Mouse (Mus musculus): ENCODE data around the gene Mgmt. TPM values are rescaled to one million over a fixed set of nuclear protein-coding genes. Genes with fewer than 3 reads are reported as not detected.

Gene Mgmt
- polyA plus RNA-seq, 1 experiment from 2014 or later = 1.5 TPM

GRCm38 (mm10) chr7:136924610-136925260, 30.3 kb downstream of the Mgmt start:
- 70% methylated on average over 18 of the region's 18 CpGs for WGBS
- Histone ChIP-seq H3K36me3 (ENCODE audit: control insufficient read depth, insufficient read depth, low read length) (no peaks in the 10 kb centered on the region), H3K27me3 (replicated peaks; ENCODE audit: control insufficient read depth, insufficient read depth, low read length) (no peaks in the 10 kb centered on the region), H3K9me3 (ENCODE audit: control insufficient read depth, low read length) (no peaks in the 10 kb centered on the region), H3K4me1 (ENCODE audit: control insufficient read depth, insufficient read depth, low read depth, low read length) (no peaks in the 10 kb centered on the region; the same call in 1 of the 2 replicates), H3K4me3 (ENCODE audit: low read length) (no peak overlapping the region), H3K27ac (ENCODE audit: low read depth, low read length) (no peak overlapping the region), H3K4me2 (ENCODE audit: low read length) (no peak overlapping the region), H3K9ac (ENCODE audit: low read depth, low read length) (no peak overlapping the region)
- no peak for ATAC-seq

DNA sequence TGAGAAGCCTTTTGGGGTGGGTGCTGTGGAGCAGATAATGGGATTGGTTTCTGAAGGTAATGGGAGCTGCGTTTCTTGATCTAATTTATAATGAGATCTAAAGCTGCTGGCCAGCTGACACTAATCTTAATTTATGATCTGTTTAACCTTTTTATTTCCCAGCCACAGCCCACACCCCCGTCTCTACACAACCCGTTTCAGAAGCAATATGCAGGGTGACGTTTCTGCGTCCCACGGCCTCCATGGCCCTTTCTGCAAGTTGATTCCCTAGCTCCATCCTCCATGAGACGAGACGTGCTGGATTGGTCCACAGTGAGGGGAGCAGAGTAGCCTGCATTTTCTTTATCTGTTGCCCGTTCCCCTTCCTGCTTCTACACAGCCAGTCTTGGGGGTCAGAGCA, 31.8 kb downstream of the Mgmt start:
- ATAC-seq = no peak

GRCm38 (mm10) chr7:136930451-136930850, 36.0 kb downstream of the Mgmt start:
- Histone ChIP-seq H3K9ac (ENCODE audit: low read depth, low read length) (no peak overlapping the region), H3K36me3 (ENCODE audit: control insufficient read depth, insufficient read depth, low read length) (no peaks in the 10 kb centered on the region), H3K4me3 (ENCODE audit: low read length) (no peak overlapping the region), H3K27me3 (replicated peaks; ENCODE audit: control insufficient read depth, insufficient read depth, low read length) (no peaks in the 10 kb centered on the region), H3K27ac (ENCODE audit: low read depth, low read length) (no peak overlapping the region), H3K9me3 (ENCODE audit: control insufficient read depth, low read length) (no peaks in the 10 kb centered on the region), H3K4me2 (ENCODE audit: low read length) (no peak overlapping the region), H3K4me1 (ENCODE audit: control insufficient read depth, insufficient read depth, low read depth, low read length) (no peaks in the 10 kb centered on the region; the same call in 1 of the 2 replicates)
- no peak for ATAC-seq
- 79% methylated on average over 3 of the region's 3 CpGs for WGBS

More for the DNA sequence above, 31.8 kb downstream of the Mgmt start:
- H3K36me3 ChIP-seq (ENCODE audit: control insufficient read depth, insufficient read depth, low read length) = no peaks in the 10 kb centered on the region
- H3K27ac ChIP-seq (ENCODE audit: low read depth, low read length) = no peak overlapping the region
- no peaks in the 10 kb centered on the region for H3K27me3 ChIP-seq (replicated peaks; ENCODE audit: control insufficient read depth, insufficient read depth, low read length)
- no peak overlapping the region for H3K4me2 ChIP-seq (ENCODE audit: low read length)
- H3K9me3 ChIP-seq (ENCODE audit: control insufficient read depth, low read length) = no peaks in the 10 kb centered on the region
- no peaks in the 10 kb centered on the region; the same call in 1 of the 2 replicates for H3K4me1 ChIP-seq (ENCODE audit: control insufficient read depth, insufficient read depth, low read depth, low read length)
- H3K4me3 ChIP-seq (ENCODE audit: low read length) = no peak overlapping the region
- 64% methylated on average over 9 of the region's 9 CpGs for WGBS
- no peak overlapping the region for H3K9ac ChIP-seq (ENCODE audit: low read depth, low read length)

- H3K27ac ChIP-seq (ENCODE audit: low read depth, low read length) = no peak overlapping the region
- no peak for ATAC-seq
- 91% methylated on average over 3 of the region's 3 CpGs for WGBS
Measured at GRCm38 (mm10) chr7:136933367-136933766, 39.0 kb downstream of the Mgmt start.

GRCm38 (mm10) chr7:136934336-136934735, 39.9 kb downstream of the Mgmt start:
- H3K27ac ChIP-seq (ENCODE audit: low read depth, low read length) = no peak overlapping the region

More at GRCm38 (mm10) chr7:136933367-136933766, 39.0 kb downstream of the Mgmt start:
- Histone ChIP-seq H3K9ac (ENCODE audit: low read depth, low read length) (no peak overlapping the region), H3K4me3 (ENCODE audit: low read length) (no peak overlapping the region), H3K4me1 (ENCODE audit: control insufficient read depth, insufficient read depth, low read depth, low read length) (no peaks in the 10 kb centered on the region), H3K9me3 (ENCODE audit: control insufficient read depth, low read length) (no peaks in the 10 kb centered on the region), H3K27me3 (replicated peaks; ENCODE audit: control insufficient read depth, insufficient read depth, low read length) (no peaks in the 10 kb centered on the region), H3K36me3 (ENCODE audit: control insufficient read depth, insufficient read depth, low read length) (no peaks in the 10 kb centered on the region), H3K4me2 (ENCODE audit: low read length) (no peak overlapping the region)

DNA sequence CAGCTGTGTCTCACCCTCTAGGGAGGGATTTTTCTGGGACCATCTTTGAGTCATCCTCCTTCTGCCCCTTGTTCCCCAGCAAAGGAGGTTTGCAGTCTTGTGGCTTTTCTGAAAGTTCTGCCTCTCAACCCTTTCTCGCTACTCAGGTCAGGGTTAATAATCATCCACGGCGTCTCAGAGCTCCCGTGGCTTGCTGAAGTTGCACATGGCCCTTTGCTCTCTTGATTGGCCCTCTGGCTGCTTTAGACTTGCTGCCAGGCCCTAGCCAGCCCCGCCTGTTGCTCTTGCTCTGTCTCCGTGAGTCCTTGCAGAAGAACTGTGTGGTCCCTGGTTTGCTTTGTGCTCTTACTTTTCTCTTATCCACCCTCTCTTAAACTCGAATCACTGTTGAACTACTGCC, 40.4 kb downstream of the Mgmt start:
- WGBS = 82% methylated on average over 7 of the region's 7 CpGs
- H3K4me1 ChIP-seq (ENCODE audit: control insufficient read depth, insufficient read depth, low read depth, low read length) = no peaks in the 10 kb centered on the region
- no peak overlapping the region for H3K4me2 ChIP-seq (ENCODE audit: low read length)
- no peaks in the 10 kb centered on the region for H3K27me3 ChIP-seq (replicated peaks; ENCODE audit: control insufficient read depth, insufficient read depth, low read length)
- no peak overlapping the region for H3K27ac ChIP-seq (ENCODE audit: low read depth, low read length)
- no peak for ATAC-seq
- no peaks in the 10 kb centered on the region for H3K9me3 ChIP-seq (ENCODE audit: control insufficient read depth, low read length)
- H3K9ac ChIP-seq (ENCODE audit: low read depth, low read length) = no peak overlapping the region
- no peak overlapping the region for H3K4me3 ChIP-seq (ENCODE audit: low read length)
- H3K36me3 ChIP-seq (ENCODE audit: control insufficient read depth, insufficient read depth, low read length) = no peaks in the 10 kb centered on the region

More at GRCm38 (mm10) chr7:136934336-136934735, 39.9 kb downstream of the Mgmt start:
- WGBS = 81% methylated on average over 5 of the region's 5 CpGs
- no peaks in the 10 kb centered on the region for H3K4me1 ChIP-seq (ENCODE audit: control insufficient read depth, insufficient read depth, low read depth, low read length)
- H3K4me2 ChIP-seq (ENCODE audit: low read length) = no peak overlapping the region
- ATAC-seq = no peak
- no peaks in the 10 kb centered on the region for H3K9me3 ChIP-seq (ENCODE audit: control insufficient read depth, low read length)
- H3K4me3 ChIP-seq (ENCODE audit: low read length) = no peak overlapping the region
- no peaks in the 10 kb centered on the region for H3K36me3 ChIP-seq (ENCODE audit: control insufficient read depth, insufficient read depth, low read length)
- H3K9ac ChIP-seq (ENCODE audit: low read depth, low read length) = no peak overlapping the region
- no peaks in the 10 kb centered on the region for H3K27me3 ChIP-seq (replicated peaks; ENCODE audit: control insufficient read depth, insufficient read depth, low read length)

DNA sequence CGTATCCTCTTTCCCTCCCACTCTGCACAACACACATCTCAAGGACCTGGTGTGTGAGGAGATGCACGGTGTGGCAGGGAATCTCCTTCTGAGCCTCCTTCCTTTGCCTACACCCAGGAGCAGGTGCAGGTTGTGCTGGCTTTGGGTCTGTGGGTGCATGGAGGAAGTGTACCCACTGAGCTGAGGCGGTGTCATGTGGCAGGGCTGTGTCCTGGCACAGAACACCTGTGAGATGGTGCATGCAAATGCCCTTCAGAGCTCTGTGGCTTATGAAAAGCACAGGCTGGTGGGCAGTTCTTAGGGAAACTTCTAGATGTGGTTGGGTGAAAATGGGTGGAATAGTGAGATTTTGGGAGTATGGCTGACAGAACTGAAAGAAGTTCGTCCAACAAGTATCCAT, 44.0 kb downstream of the Mgmt start:
- no peaks in the 10 kb centered on the region for H3K4me1 ChIP-seq (ENCODE audit: control insufficient read depth, insufficient read depth, low read depth, low read length)
- no peaks in the 10 kb centered on the region for H3K9me3 ChIP-seq (ENCODE audit: control insufficient read depth, low read length)
- H3K4me3 ChIP-seq (ENCODE audit: low read length) = no peak overlapping the region
- ATAC-seq = no peak
- H3K36me3 ChIP-seq (ENCODE audit: control insufficient read depth, insufficient read depth, low read length) = no peaks in the 10 kb centered on the region
- WGBS = 86% methylated on average over 4 of the region's 4 CpGs
- H3K4me2 ChIP-seq (ENCODE audit: low read length) = no peak overlapping the region
- no peak overlapping the region for H3K9ac ChIP-seq (ENCODE audit: low read depth, low read length)
- no peaks in the 10 kb centered on the region for H3K27me3 ChIP-seq (replicated peaks; ENCODE audit: control insufficient read depth, insufficient read depth, low read length)
- no peak overlapping the region for H3K27ac ChIP-seq (ENCODE audit: low read depth, low read length)

- 97% methylated on average over 2 of the region's 2 CpGs for WGBS
- H3K4me1 ChIP-seq (ENCODE audit: control insufficient read depth, insufficient read depth, low read depth, low read length) = no peaks in the 10 kb centered on the region
- no peak overlapping the region for H3K4me2 ChIP-seq (ENCODE audit: low read length)
- H3K9me3 ChIP-seq (ENCODE audit: control insufficient read depth, low read length) = no peaks in the 10 kb centered on the region
- no peak overlapping the region for H3K27ac ChIP-seq (ENCODE audit: low read depth, low read length)
- H3K27me3 ChIP-seq (replicated peaks; ENCODE audit: control insufficient read depth, insufficient read depth, low read length) = no peaks in the 10 kb centered on the region
- no peaks in the 10 kb centered on the region for H3K36me3 ChIP-seq (ENCODE audit: control insufficient read depth, insufficient read depth, low read length)
- ATAC-seq = no peak
- H3K9ac ChIP-seq (ENCODE audit: low read depth, low read length) = no peak overlapping the region
- no peak overlapping the region for H3K4me3 ChIP-seq (ENCODE audit: low read length)
Measured at GRCm38 (mm10) chr7:136942414-136942813, 48.0 kb downstream of the Mgmt start.

DNA sequence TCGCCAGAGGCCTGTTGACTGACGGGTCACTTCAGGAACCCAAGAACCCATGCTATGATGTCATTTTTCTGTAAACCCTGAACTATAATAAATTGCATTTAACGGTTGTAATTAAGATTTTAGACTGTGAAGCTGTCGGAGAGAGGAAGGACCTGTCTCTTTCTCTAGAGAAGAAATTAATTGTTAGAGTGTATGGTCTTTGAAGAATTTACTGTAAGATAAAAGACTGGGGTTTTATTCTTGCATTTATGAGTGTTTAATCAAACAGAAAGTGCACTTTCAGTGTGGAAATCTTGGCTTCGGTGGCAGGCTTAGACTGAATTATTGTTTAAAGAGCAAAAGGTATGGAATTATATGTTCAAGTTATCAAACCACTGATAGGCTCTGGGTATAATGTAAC, 49.5 kb downstream of the Mgmt start:
- H3K36me3 ChIP-seq (ENCODE audit: control insufficient read depth, insufficient read depth, low read length) = no peaks in the 10 kb centered on the region
- no peak overlapping the region for H3K4me3 ChIP-seq (ENCODE audit: low read length)
- H3K4me2 ChIP-seq (ENCODE audit: low read length) = no peak overlapping the region
- no peak for ATAC-seq
- no peaks in the 10 kb centered on the region for H3K27me3 ChIP-seq (replicated peaks; ENCODE audit: control insufficient read depth, insufficient read depth, low read length)
- no peaks in the 10 kb centered on the region for H3K9me3 ChIP-seq (ENCODE audit: control insufficient read depth, low read length)
- WGBS = 68% methylated on average over 5 of the region's 5 CpGs
- H3K9ac ChIP-seq (ENCODE audit: low read depth, low read length) = no peak overlapping the region
- no peak overlapping the region for H3K27ac ChIP-seq (ENCODE audit: low read depth, low read length)
- no peaks in the 10 kb centered on the region for H3K4me1 ChIP-seq (ENCODE audit: control insufficient read depth, insufficient read depth, low read depth, low read length)
